ENCODE assay signal across 17 mouse cellular contexts in genomic region chr1:162052755-162053154, GRCm38 (mm10).
DNase-seq lines count a peak whose midpoint lies in the region; ATAC-seq lines count a peak whose summit lies in the region.
"Had no signal": no experiment of that assay in that cellular context is flagged by ENCODE, and none has a peak within 500 bp of the region (broad histone marks: within the 10 kb centered on the region; RNA-seq: fewer than 3 reads in every experiment).

No protein-coding gene starts in this region.

- WGBS in heart, embryonic 15.5 days: 69% methylated on average over 6 of the region's 6 CpGs
- WGBS in embryonic facial prominence, embryonic 15.5 days: 51% methylated on average over 6 of the region's 6 CpGs
- 50% methylated on average over 6 of the region's 6 CpGs for WGBS in limb, embryonic 15.5 days
- WGBS in heart, embryonic 10.5 days: 74% methylated on average over 6 of the region's 6 CpGs

- intact Hi-C loops in heart, postnatal 10 days (cut with DNase I): no loop called here

- no peak for ATAC-seq in heart, embryonic 15.5 days (replicated peaks; ENCODE audit: insufficient number of reproducible peaks, insufficient read depth, low FRiP score, low read depth)
- 0 out of 2 replicates have a peak, but pooled peaks have one; percentile 18 for ATAC-seq in embryonic facial prominence, embryonic 15.5 days (ENCODE audit: insufficient number of reproducible peaks, low FRiP score, low TSS enrichment, low read depth)
- ATAC-seq in limb, embryonic 15.5 days (ENCODE audit: insufficient number of reproducible peaks, low FRiP score, low TSS enrichment, low read depth): 0 out of 2 replicates have a peak, but pooled peaks have one; percentile 7
- ATAC-seq in erythroblast, adult 5-6 weeks (replicated peaks; ENCODE audit: low FRiP score, poor library complexity, severe bottlenecking): no peak
- ATAC-seq: inflammation-experienced regulatory T-cells, adult 6 months; lung, postnatal 0 days had no signal

- no peak overlapping the region for H3K4me2 ChIP-seq in heart, embryonic 15.5 days
- no peak overlapping the region for H3K4me2 ChIP-seq in embryonic facial prominence, embryonic 15.5 days (replicated peaks)
- H3K4me2 ChIP-seq in limb, embryonic 15.5 days: no peak overlapping the region
- H3K4me2 ChIP-seq: heart, embryonic 11.5 days; liver, embryonic 11.5 days had no signal

- H3K9me3 ChIP-seq in heart, embryonic 15.5 days (replicated peaks): no peaks in the 10 kb centered on the region
- no peaks in the 10 kb centered on the region for H3K9me3 ChIP-seq in embryonic facial prominence, embryonic 15.5 days (replicated peaks)
- no peaks in the 10 kb centered on the region for H3K9me3 ChIP-seq in limb, embryonic 15.5 days
- H3K9me3 ChIP-seq in heart, embryonic 10.5 days: no peaks in the 10 kb centered on the region

- H3K36me3 ChIP-seq in heart, embryonic 15.5 days: no peaks in the 10 kb centered on the region
- H3K36me3 ChIP-seq in embryonic facial prominence, embryonic 15.5 days: no peaks in the 10 kb centered on the region
- no peaks in the 10 kb centered on the region for H3K36me3 ChIP-seq in limb, embryonic 15.5 days
- no peaks in the 10 kb centered on the region for H3K36me3 ChIP-seq in heart, embryonic 10.5 days

- H3K9ac ChIP-seq in heart, embryonic 15.5 days: no peak overlapping the region
- no peak overlapping the region for H3K9ac ChIP-seq in embryonic facial prominence, embryonic 15.5 days
- no peak overlapping the region for H3K9ac ChIP-seq in limb, embryonic 15.5 days

- H3K27me3 ChIP-seq in heart, embryonic 15.5 days: no peaks in the 10 kb centered on the region
- no peaks in the 10 kb centered on the region for H3K27me3 ChIP-seq in embryonic facial prominence, embryonic 15.5 days
- H3K27me3 ChIP-seq in limb, embryonic 15.5 days: no peaks in the 10 kb centered on the region
- H3K27me3 ChIP-seq in heart, embryonic 10.5 days (ENCODE audit: insufficient read depth, poor library complexity, severe bottlenecking): no peaks in the 10 kb centered on the region

- no peaks in the 10 kb centered on the region for H3K4me1 ChIP-seq in heart, embryonic 15.5 days (replicated peaks)
- H3K4me1 ChIP-seq in embryonic facial prominence, embryonic 15.5 days: peaks cover 21% of the 10 kb centered on the region
- peaks cover 17% of the 10 kb centered on the region for H3K4me1 ChIP-seq in limb, embryonic 15.5 days
- no peaks in the 10 kb centered on the region for H3K4me1 ChIP-seq in heart, embryonic 10.5 days

- H3K27ac ChIP-seq in heart, embryonic 15.5 days: peak overlapping the region; percentile 24; the same call in 1 of the 2 replicates
- H3K27ac ChIP-seq in embryonic facial prominence, embryonic 15.5 days (replicated peaks): peak overlapping the region; percentile 92
- peak overlapping the region; percentile 88 for H3K27ac ChIP-seq in limb, embryonic 15.5 days
- H3K27ac ChIP-seq in heart, embryonic 10.5 days: no peak overlapping the region

- no peak for DNase-seq in heart, postnatal 10 days
- DNase-seq in NIH3T3 (ENCODE audit: low read depth): peak; percentile 78
- no peak for DNase-seq in adrenal gland, postnatal 10 days
- DNase-seq in heart, embryonic 10.5 days (ENCODE audit: low spot score): no peak
- DNase-seq: cerebellum, adult 9-11 months; kidney, postnatal 36 days; layer of hippocampus, postnatal 36 days; right cerebral cortex, postnatal 25 days; thymus, postnatal 14 days had no signal

- H3K4me3 ChIP-seq in heart, embryonic 15.5 days: no peak overlapping the region
- no peak overlapping the region for H3K4me3 ChIP-seq in embryonic facial prominence, embryonic 15.5 days (replicated peaks)
- H3K4me3 ChIP-seq in limb, embryonic 15.5 days: no peak overlapping the region
- H3K4me3 ChIP-seq in heart, embryonic 10.5 days: no peak overlapping the region

Comparison
In these comparisons a context has a peak if more than half of its experiments do, and no peak if none do; other contexts are left out.
1. ATAC-seq: peak in embryonic facial prominence, embryonic 15.5 days (single experiment) and limb, embryonic 15.5 days (single experiment); none in heart, embryonic 15.5 days (single experiment) and erythroblast, adult 5-6 weeks (single experiment).